In the genomic region with DNA sequence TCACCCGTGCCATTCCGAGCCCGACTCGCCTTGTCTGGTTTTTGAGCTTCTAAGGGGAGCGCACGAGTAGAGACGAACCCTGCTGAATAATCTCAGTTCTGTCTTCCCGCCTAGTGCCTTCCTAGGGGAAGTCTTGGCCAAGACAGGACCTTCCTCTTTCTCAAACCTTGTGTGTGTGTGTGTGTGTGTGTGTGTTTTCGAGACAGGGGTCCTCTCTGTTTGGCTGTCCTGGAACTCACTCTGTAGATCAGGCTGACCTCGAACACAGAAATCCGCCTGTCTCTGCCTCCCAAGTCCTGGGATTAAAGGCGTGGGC, we compare ENCODE assay signal across 7 mouse cellular contexts. TPM values are rescaled to one million over a fixed set of nuclear protein-coding genes. Genes with fewer than 3 reads are reported as not detected.
DNase-seq lines count a peak whose midpoint lies in the region; ATAC-seq and TF ChIP-seq lines count a peak whose summit lies in the region.

No protein-coding gene starts in this region.

- H3K27me3 ChIP-seq in testis, adult 2 months (ENCODE audit: control insufficient read depth, insufficient read depth, low read length), result no peaks in the 10 kb centered on the region
- H3K27me3 ChIP-seq in forebrain, embryonic 14.5 days (replicated peaks; ENCODE audit: control insufficient read depth, insufficient read depth, low read length), result no peaks in the 10 kb centered on the region
- no peaks in the 10 kb centered on the region for H3K27me3 ChIP-seq in liver, embryonic 14.5 days (ENCODE audit: control insufficient read depth, insufficient read depth, low read length)
- no peaks in the 10 kb centered on the region for H3K27me3 ChIP-seq in stomach, postnatal 0 days (ENCODE audit: control insufficient read depth, insufficient read depth, low read length)

- H3K9ac ChIP-seq in forebrain, embryonic 14.5 days (ENCODE audit: low read length), result peak overlapping the region; percentile 72
- H3K9ac ChIP-seq in liver, embryonic 14.5 days (replicated peaks), result peak overlapping the region; percentile 60
- H3K9ac ChIP-seq in stomach, postnatal 0 days (ENCODE audit: low read length), result peak overlapping the region; percentile 83

- TF ChIP-seq CTCF in testis, adult 2 months (IDR thresholded peaks at IDR 0.05; ENCODE audit: control insufficient read depth, insufficient read depth, insufficient replicate concordance, low read depth, low read length), result no peak
- no peak for TF ChIP-seq CTCF in liver, embryonic 14.5 days (IDR thresholded peaks at IDR 0.05; ENCODE audit: low read depth)
- no peak for TF ChIP-seq CTCF in stomach, postnatal 0 days (IDR thresholded peaks at IDR 0.05; ENCODE audit: low read depth)

- 0 out of 2 replicates have a peak, but pooled peaks cover under 1% of the 10 kb centered on the region for H3K36me3 ChIP-seq in testis, adult 2 months (ENCODE audit: control insufficient read depth, insufficient read depth, low read length)
- H3K36me3 ChIP-seq in forebrain, embryonic 14.5 days (ENCODE audit: control insufficient read depth, insufficient read depth, low read length), result peaks cover 4% of the 10 kb centered on the region
- no peaks in the 10 kb centered on the region for H3K36me3 ChIP-seq in liver, embryonic 14.5 days (replicated peaks; ENCODE audit: control insufficient read depth, insufficient read depth, low read depth)
- no peaks in the 10 kb centered on the region for H3K36me3 ChIP-seq in stomach, postnatal 0 days (ENCODE audit: control insufficient read depth, insufficient read depth, low read length)

- WGBS in forebrain, embryonic 14.5 days, result 5% methylated on average over 12 of the region's 12 CpGs
- 3% methylated on average over 12 of the region's 12 CpGs for WGBS in liver, embryonic 14.5 days (ENCODE audit: insufficient replicate concordance)
- 4% methylated on average over 12 of the region's 12 CpGs for WGBS in stomach, postnatal 0 days

- peak overlapping the region; percentile 82 for H3K4me2 ChIP-seq in forebrain, embryonic 14.5 days (ENCODE audit: low read length)
- peak overlapping the region; percentile 65 for H3K4me2 ChIP-seq in liver, embryonic 14.5 days (ENCODE audit: low read depth)
- peak overlapping the region; percentile 77 for H3K4me2 ChIP-seq in stomach, postnatal 0 days (replicated peaks; ENCODE audit: low read depth)

- peak overlapping the region; percentile 100 for H3K4me3 ChIP-seq in testis, adult 2 months (ENCODE audit: control insufficient read depth, low read depth, low read length)
- peak overlapping the region; percentile 93 for H3K4me3 ChIP-seq in forebrain, embryonic 14.5 days (ENCODE audit: low read depth, low read length)
- peak overlapping the region; percentile 80 to 99 for H3K4me3 ChIP-seq in liver, embryonic 14.5 days (ENCODE audit: insufficient read depth in 1 of 2, low read depth in 2 of 2, low read length in 2 of 2)
- H3K4me3 ChIP-seq in stomach, postnatal 0 days (ENCODE audit: low read depth, low read length), result peak overlapping the region; percentile 96

- ATAC-seq in forebrain, embryonic 14.5 days, result no peak
- no peak; the same call in 1 of the 2 replicates for ATAC-seq in liver, embryonic 14.5 days (ENCODE audit: insufficient read depth)
- no peak for ATAC-seq in stomach, postnatal 0 days (ENCODE audit: low FRiP score, low TSS enrichment)

- TF ChIP-seq POLR2A in testis, adult 2 months (IDR thresholded peaks at IDR 0.05; ENCODE audit: control insufficient read depth, low read depth, low read length), result no peak

- H3K27ac ChIP-seq in testis, adult 2 months (ENCODE audit: control insufficient read depth, insufficient read depth, low read depth, low read length), result peak overlapping the region; percentile 95
- no peak overlapping the region for H3K27ac ChIP-seq in forebrain, embryonic 14.5 days (ENCODE audit: low read depth, low read length)
- no peak overlapping the region for H3K27ac ChIP-seq in liver, embryonic 14.5 days
- H3K27ac ChIP-seq in stomach, postnatal 0 days (replicated peaks), result 0 out of 2 replicates have a peak overlapping the region, but pooled peaks have one; percentile 69

- H3K9me3 ChIP-seq in forebrain, embryonic 14.5 days (replicated peaks; ENCODE audit: control insufficient read depth, low read length), result no peaks in the 10 kb centered on the region
- H3K9me3 ChIP-seq in liver, embryonic 14.5 days (ENCODE audit: control insufficient read depth, low read length), result no peaks in the 10 kb centered on the region
- H3K9me3 ChIP-seq in stomach, postnatal 0 days (ENCODE audit: control insufficient read depth, low read length), result no peaks in the 10 kb centered on the region

- DNase-seq in testis, postnatal 10 days (ENCODE audit: low spot score), result no peak
- no peak for DNase-seq in forebrain, embryonic 14.5 days (ENCODE audit: low spot score)
- DNase-seq in liver, embryonic 14.5 days (ENCODE audit: low read depth in 3 of 3, low spot score in 3 of 3), result no peak
- no peak for DNase-seq in stomach, postnatal 0 days (ENCODE audit: low spot score)
- DNase-seq in spleen, postnatal 4 days (ENCODE audit: low spot score in 2 of 2), result no peak
- no peak for DNase-seq in thymus, postnatal 0 days (ENCODE audit: low spot score)

- peaks cover 4% of the 10 kb centered on the region; the same call in 1 of the 2 replicates for H3K4me1 ChIP-seq in testis, adult 2 months (ENCODE audit: control insufficient read depth, insufficient read depth, low read length)
- H3K4me1 ChIP-seq in forebrain, embryonic 14.5 days (ENCODE audit: control insufficient read depth, insufficient read depth, low read length), result peaks cover 8% of the 10 kb centered on the region
- H3K4me1 ChIP-seq in liver, embryonic 14.5 days (replicated peaks; ENCODE audit: control insufficient read depth in 2 of 2, insufficient read depth in 2 of 2, low read length in 1 of 2), result peaks cover 12 to 16% of the 10 kb centered on the region in 2 experiments
- H3K4me1 ChIP-seq in stomach, postnatal 0 days (replicated peaks; ENCODE audit: control insufficient read depth, insufficient read depth), result no peaks in the 10 kb centered on the region

- TF ChIP-seq EP300 in liver, embryonic 14.5 days (IDR thresholded peaks at IDR 0.05; ENCODE audit: low read depth), result no peak
- no peak for TF ChIP-seq EP300 in stomach, postnatal 0 days (optimal IDR thresholded peaks at IDR 0.05)

RNA-seq across cellular contexts. Expression of a gene that starts 7.8 kb away (rescaled TPM):
- polyA plus RNA-seq in testis, adult 2 months (2012; rRNA removed), result 22.7 and 25.1 TPM in 2 replicates
- 20.7 and 21.0 TPM in 2 replicates for polyA plus RNA-seq in forebrain, embryonic 14.5 days (2014; fragmentation: Nextera tagmentation; extraction: Ambion mirVana)
- polyA plus RNA-seq in liver, embryonic 14.5 days (2012; rRNA removed), result 14.5 and 17.7 TPM in 2 replicates
- 7.4 and 8.4 TPM in 2 replicates for polyA plus RNA-seq in liver, embryonic 14.5 days (2014; fragmentation: Nextera tagmentation; extraction: Ambion mirVana)
- polyA plus RNA-seq in stomach, postnatal 0 days (2015; fragmentation: Nextera tagmentation; extraction: Ambion mirVana), result 15.9 and 16.2 TPM in 2 replicates
- polyA plus RNA-seq in thymus, postnatal 0 days (2015; fragmentation: Nextera tagmentation; extraction: Ambion mirVana), result 14.8 and 18.0 TPM in 2 replicates

RNA-seq across cellular contexts. Expression of a gene that starts 25.2 kb away (rescaled TPM):
- 4.1 and 5.5 TPM in 2 replicates for polyA plus RNA-seq in testis, adult 2 months (2012; rRNA removed)
- 22.6 and 26.1 TPM in 2 replicates for polyA plus RNA-seq in forebrain, embryonic 14.5 days (2014; fragmentation: Nextera tagmentation; extraction: Ambion mirVana)
- polyA plus RNA-seq in liver, embryonic 14.5 days (2012; rRNA removed), result 2.3 and 2.5 TPM in 2 replicates
- polyA plus RNA-seq in liver, embryonic 14.5 days (2014; fragmentation: Nextera tagmentation; extraction: Ambion mirVana), result 1.5 and 1.9 TPM in 2 replicates
- polyA plus RNA-seq in stomach, postnatal 0 days (2015; fragmentation: Nextera tagmentation; extraction: Ambion mirVana), result 34.0 and 36.4 TPM in 2 replicates
- 6.1 and 6.6 TPM in 2 replicates for polyA plus RNA-seq in thymus, postnatal 0 days (2015; fragmentation: Nextera tagmentation; extraction: Ambion mirVana)

RNA-seq across cellular contexts. Expression of a gene that starts 39.4 kb away (rescaled TPM):
- 12.4 and 16.8 TPM in 2 replicates for polyA plus RNA-seq in testis, adult 2 months (2012; rRNA removed)
- 26.8 and 31.1 TPM in 2 replicates for polyA plus RNA-seq in forebrain, embryonic 14.5 days (2014; fragmentation: Nextera tagmentation; extraction: Ambion mirVana)
- 11.2 and 15.1 TPM in 2 replicates for polyA plus RNA-seq in liver, embryonic 14.5 days (2012; rRNA removed)
- 9.3 and 11.8 TPM in 2 replicates for polyA plus RNA-seq in liver, embryonic 14.5 days (2014; fragmentation: Nextera tagmentation; extraction: Ambion mirVana)
- polyA plus RNA-seq in stomach, postnatal 0 days (2015; fragmentation: Nextera tagmentation; extraction: Ambion mirVana), result 14.7 TPM in 2 replicates
- 21.3 and 27.7 TPM in 2 replicates for polyA plus RNA-seq in thymus, postnatal 0 days (2015; fragmentation: Nextera tagmentation; extraction: Ambion mirVana)

RNA-seq across cellular contexts. Expression of a gene that starts 40.4 kb away (rescaled TPM):
- polyA plus RNA-seq in testis, adult 2 months (2012; rRNA removed), result 125 and 134 TPM in 2 replicates
- 36.0 and 37.5 TPM in 2 replicates for polyA plus RNA-seq in forebrain, embryonic 14.5 days (2014; fragmentation: Nextera tagmentation; extraction: Ambion mirVana)
- polyA plus RNA-seq in liver, embryonic 14.5 days (2012; rRNA removed), result 8.4 and 10.0 TPM in 2 replicates
- polyA plus RNA-seq in liver, embryonic 14.5 days (2014; fragmentation: Nextera tagmentation; extraction: Ambion mirVana), result 11.6 and 13.4 TPM in 2 replicates
- 18.7 and 20.4 TPM in 2 replicates for polyA plus RNA-seq in stomach, postnatal 0 days (2015; fragmentation: Nextera tagmentation; extraction: Ambion mirVana)
- polyA plus RNA-seq in thymus, postnatal 0 days (2015; fragmentation: Nextera tagmentation; extraction: Ambion mirVana), result 13.9 and 14.9 TPM in 2 replicates

RNA-seq across cellular contexts. Expression of a gene that starts 41.3 kb away (rescaled TPM):
- polyA plus RNA-seq in testis, adult 2 months (2012; rRNA removed), result 8.9 and 10.1 TPM in 2 replicates
- polyA plus RNA-seq in forebrain, embryonic 14.5 days (2014; fragmentation: Nextera tagmentation; extraction: Ambion mirVana), result 3.1 and 3.9 TPM in 2 replicates
- 20.1 and 20.4 TPM in 2 replicates for polyA plus RNA-seq in liver, embryonic 14.5 days (2012; rRNA removed)
- polyA plus RNA-seq in liver, embryonic 14.5 days (2014; fragmentation: Nextera tagmentation; extraction: Ambion mirVana), result 16.6 and 23.1 TPM in 2 replicates
- polyA plus RNA-seq in stomach, postnatal 0 days (2015; fragmentation: Nextera tagmentation; extraction: Ambion mirVana), result 17.7 and 18.7 TPM in 2 replicates
- 7.0 and 8.6 TPM in 2 replicates for polyA plus RNA-seq in thymus, postnatal 0 days (2015; fragmentation: Nextera tagmentation; extraction: Ambion mirVana)

Comparison
In these comparisons a context has a peak if more than half of its experiments do, and no peak if none do; other contexts are left out.
1. H3K27ac ChIP-seq: peak in testis, adult 2 months (single experiment) and stomach, postnatal 0 days (single experiment); none in forebrain, embryonic 14.5 days (single experiment) and liver, embryonic 14.5 days (single experiment).
2. Peak in every context shown above with its lines, with median percentiles within 50 percentile points of each other: H3K4me3 ChIP-seq, H3K4me2 ChIP-seq and H3K9ac ChIP-seq.